Mouse (Mus musculus): ENCODE data around the gene Wbp1l. TPM values are rescaled to one million over a fixed set of nuclear protein-coding genes. Genes with fewer than 3 reads are reported as not detected.

Gene Wbp1l
- polyA plus RNA-seq, 1 experiment from 2014 or later = 31.7 TPM

GRCm38 (mm10) chr19:46647254-46647653 lies 48.4 kb downstream of the Wbp1l start:
- no peak overlapping the region for H3K27ac ChIP-seq
- no peaks in the 10 kb centered on the region for H3K9me3 ChIP-seq (ENCODE audit: control insufficient read depth, low read length)
- peaks cover 28% of the 10 kb centered on the region for H3K36me3 ChIP-seq (replicated peaks; ENCODE audit: control insufficient read depth, insufficient read depth)
- WGBS = 83% methylated on average over 3 of the region's 3 CpGs
- H3K9ac ChIP-seq = no peak overlapping the region
- peaks cover 19% of the 10 kb centered on the region for H3K4me1 ChIP-seq (replicated peaks; ENCODE audit: control insufficient read depth, insufficient read depth, low read length)
- no peak for DNase-seq (ENCODE audit: low spot score)
- ATAC-seq (ENCODE audit: low FRiP score) = no peak
- H3K27me3 ChIP-seq (ENCODE audit: control insufficient read depth, insufficient read depth, low read length) = no peaks in the 10 kb centered on the region
- no peak overlapping the region for H3K4me3 ChIP-seq (replicated peaks; ENCODE audit: low read length)
- no peak overlapping the region for H3K4me2 ChIP-seq (replicated peaks)

- ATAC-seq (ENCODE audit: low FRiP score) (no peak), DNase-seq (ENCODE audit: low spot score) (no peak)
- no peak overlapping the region for H3K4me3 ChIP-seq (replicated peaks; ENCODE audit: low read length)
- H3K9me3 ChIP-seq (ENCODE audit: control insufficient read depth, low read length) = no peaks in the 10 kb centered on the region
- WGBS = 85% methylated on average over 8 of the region's 8 CpGs
- H3K9ac ChIP-seq = no peak overlapping the region
- H3K36me3 ChIP-seq (replicated peaks; ENCODE audit: control insufficient read depth, insufficient read depth) = peaks cover 32% of the 10 kb centered on the region
- no peak overlapping the region for H3K27ac ChIP-seq
- no peaks in the 10 kb centered on the region for H3K27me3 ChIP-seq (ENCODE audit: control insufficient read depth, insufficient read depth, low read length)
- no peak overlapping the region for H3K4me2 ChIP-seq (replicated peaks)
- peaks cover 16% of the 10 kb centered on the region for H3K4me1 ChIP-seq (replicated peaks; ENCODE audit: control insufficient read depth, insufficient read depth, low read length)
Observed at GRCm38 (mm10) chr19:46647850-46648249, 49.0 kb downstream of the Wbp1l start.

GRCm38 (mm10) chr19:46648565-46648964 lies 49.7 kb downstream of the Wbp1l start:
- H3K4me2 ChIP-seq (replicated peaks) = no peak overlapping the region
- 96% methylated on average over 14 of the region's 14 CpGs for WGBS
- H3K9ac ChIP-seq = no peak overlapping the region
- H3K4me1 ChIP-seq (replicated peaks; ENCODE audit: control insufficient read depth, insufficient read depth, low read length) = peaks cover 11% of the 10 kb centered on the region
- ATAC-seq (ENCODE audit: low FRiP score) (no peak), DNase-seq (ENCODE audit: low spot score) (no peak)
- no peaks in the 10 kb centered on the region for H3K9me3 ChIP-seq (ENCODE audit: control insufficient read depth, low read length)
- H3K4me3 ChIP-seq (replicated peaks; ENCODE audit: low read length) = no peak overlapping the region
- H3K27ac ChIP-seq = no peak overlapping the region
- H3K36me3 ChIP-seq (replicated peaks; ENCODE audit: control insufficient read depth, insufficient read depth) = peaks cover 39% of the 10 kb centered on the region
- H3K27me3 ChIP-seq (ENCODE audit: control insufficient read depth, insufficient read depth, low read length) = no peaks in the 10 kb centered on the region

- ATAC-seq (ENCODE audit: low FRiP score) (no peak), DNase-seq (ENCODE audit: low spot score) (no peak)
- H3K9me3 ChIP-seq (ENCODE audit: control insufficient read depth, low read length) = no peaks in the 10 kb centered on the region
- no peak overlapping the region for H3K4me2 ChIP-seq (replicated peaks)
- H3K9ac ChIP-seq = no peak overlapping the region
- no peak overlapping the region for H3K27ac ChIP-seq
- no peaks in the 10 kb centered on the region for H3K4me1 ChIP-seq (replicated peaks; ENCODE audit: control insufficient read depth, insufficient read depth, low read length)
- WGBS = 80% methylated on average over 5 of the region's 5 CpGs
- H3K27me3 ChIP-seq (ENCODE audit: control insufficient read depth, insufficient read depth, low read length) = no peaks in the 10 kb centered on the region
- H3K4me3 ChIP-seq (replicated peaks; ENCODE audit: low read length) = no peak overlapping the region
- peaks cover 52% of the 10 kb centered on the region for H3K36me3 ChIP-seq (replicated peaks; ENCODE audit: control insufficient read depth, insufficient read depth)
Observed at GRCm38 (mm10) chr19:46653188-46653587, 54.3 kb downstream of the Wbp1l start.

GRCm38 (mm10) chr19:46653616-46654235 lies 54.8 kb downstream of the Wbp1l start:
- Histone ChIP-seq H3K4me1 (replicated peaks; ENCODE audit: control insufficient read depth, insufficient read depth, low read length) (no peaks in the 10 kb centered on the region), H3K27ac (no peak overlapping the region), H3K36me3 (replicated peaks; ENCODE audit: control insufficient read depth, insufficient read depth) (peaks cover 47% of the 10 kb centered on the region), H3K4me2 (replicated peaks) (no peak overlapping the region), H3K4me3 (replicated peaks; ENCODE audit: low read length) (no peak overlapping the region), H3K27me3 (ENCODE audit: control insufficient read depth, insufficient read depth, low read length) (no peaks in the 10 kb centered on the region), H3K9me3 (ENCODE audit: control insufficient read depth, low read length) (no peaks in the 10 kb centered on the region), H3K9ac (no peak overlapping the region)
- ATAC-seq (ENCODE audit: low FRiP score) (no peak), DNase-seq (ENCODE audit: low spot score) (no peak)
- WGBS = 90% methylated on average over 14 of the region's 14 CpGs

- no peak overlapping the region for H3K9ac ChIP-seq
- H3K27me3 ChIP-seq (ENCODE audit: control insufficient read depth, insufficient read depth, low read length) = no peaks in the 10 kb centered on the region
- H3K27ac ChIP-seq = no peak overlapping the region
- peaks cover 47% of the 10 kb centered on the region for H3K36me3 ChIP-seq (replicated peaks; ENCODE audit: control insufficient read depth, insufficient read depth)
- DNase-seq (ENCODE audit: low spot score) (no peak), ATAC-seq (ENCODE audit: low FRiP score) (no peak)
- WGBS = 94% methylated on average over 10 of the region's 10 CpGs
- H3K4me2 ChIP-seq (replicated peaks) = no peak overlapping the region
- H3K9me3 ChIP-seq (ENCODE audit: control insufficient read depth, low read length) = no peaks in the 10 kb centered on the region
- no peak overlapping the region for H3K4me3 ChIP-seq (replicated peaks; ENCODE audit: low read length)
- H3K4me1 ChIP-seq (replicated peaks; ENCODE audit: control insufficient read depth, insufficient read depth, low read length) = no peaks in the 10 kb centered on the region
Observed at GRCm38 (mm10) chr19:46655626-46656025, 56.7 kb downstream of the Wbp1l start.

GRCm38 (mm10) chr19:46656151-46656840 lies 57.4 kb downstream of the Wbp1l start:
- no peaks in the 10 kb centered on the region for H3K9me3 ChIP-seq (ENCODE audit: control insufficient read depth, low read length)
- peaks cover 47% of the 10 kb centered on the region for H3K36me3 ChIP-seq (replicated peaks; ENCODE audit: control insufficient read depth, insufficient read depth)
- WGBS = 96% methylated on average over 21 of the region's 21 CpGs
- no peak overlapping the region for H3K27ac ChIP-seq
- no peak for ATAC-seq (ENCODE audit: low FRiP score)
- no peak for DNase-seq (ENCODE audit: low spot score)
- no peaks in the 10 kb centered on the region for H3K27me3 ChIP-seq (ENCODE audit: control insufficient read depth, insufficient read depth, low read length)
- no peak overlapping the region for H3K9ac ChIP-seq
- no peaks in the 10 kb centered on the region for H3K4me1 ChIP-seq (replicated peaks; ENCODE audit: control insufficient read depth, insufficient read depth, low read length)
- no peak overlapping the region for H3K4me3 ChIP-seq (replicated peaks; ENCODE audit: low read length)
- no peak overlapping the region for H3K4me2 ChIP-seq (replicated peaks)

- H3K4me1 ChIP-seq (replicated peaks; ENCODE audit: control insufficient read depth, insufficient read depth, low read length) = no peaks in the 10 kb centered on the region
- peaks cover 42% of the 10 kb centered on the region for H3K36me3 ChIP-seq (replicated peaks; ENCODE audit: control insufficient read depth, insufficient read depth)
- WGBS = 95% methylated on average over 3 of the region's 3 CpGs
- no peak overlapping the region for H3K9ac ChIP-seq
- no peak overlapping the region for H3K4me3 ChIP-seq (replicated peaks; ENCODE audit: low read length)
- DNase-seq (ENCODE audit: low spot score) (no peak), ATAC-seq (ENCODE audit: low FRiP score) (no peak)
- no peaks in the 10 kb centered on the region for H3K27me3 ChIP-seq (ENCODE audit: control insufficient read depth, insufficient read depth, low read length)
- H3K27ac ChIP-seq = no peak overlapping the region
- H3K4me2 ChIP-seq (replicated peaks) = no peak overlapping the region
- H3K9me3 ChIP-seq (ENCODE audit: control insufficient read depth, low read length) = no peaks in the 10 kb centered on the region
Observed at GRCm38 (mm10) chr19:46657339-46658020, 58.6 kb downstream of the Wbp1l start.

GRCm38 (mm10) chr19:46658348-46658747 lies 59.5 kb downstream of the Wbp1l start:
- Histone ChIP-seq H3K36me3 (replicated peaks; ENCODE audit: control insufficient read depth, insufficient read depth) (peaks cover 35% of the 10 kb centered on the region), H3K4me2 (replicated peaks) (no peak overlapping the region), H3K9ac (no peak overlapping the region), H3K9me3 (ENCODE audit: control insufficient read depth, low read length) (no peaks in the 10 kb centered on the region), H3K27ac (no peak overlapping the region), H3K4me1 (replicated peaks; ENCODE audit: control insufficient read depth, insufficient read depth, low read length) (no peaks in the 10 kb centered on the region), H3K4me3 (replicated peaks; ENCODE audit: low read length) (no peak overlapping the region), H3K27me3 (ENCODE audit: control insufficient read depth, insufficient read depth, low read length) (no peaks in the 10 kb centered on the region)
- ATAC-seq (ENCODE audit: low FRiP score) (no peak), DNase-seq (ENCODE audit: low spot score) (no peak)
- 98% methylated on average over 7 of the region's 7 CpGs for WGBS
